Mouse (Mus musculus) embryonic facial prominence, embryonic 14.5 days (tissue): ENCODE data around the gene Npas3. TPM values are rescaled to one million over a fixed set of nuclear protein-coding genes. Genes with fewer than 3 reads are reported as not detected.
"Not testable (repeated sequence)": the region's sequence is repeated elsewhere in the genome, so short reads cannot be mapped to it uniquely, and the experiment has no call there.

ENCODE experiments used
- ATAC-seq: fragments of 200-750 bp; cut with Nextera tagmentation; 2 replicates; pipeline ENCODE4 v1.8.0; 2017; ENCODE audit warnings: low read depth, moderate number of reproducible peaks, moderate TSS enrichment
- DNase-seq: peaks from one replicate; pipeline ENCODE4 v3.0.0-alpha.2; 2015; ENCODE audit warnings: low spot score
- H3K27ac ChIP-seq: fragments of 300-500 bp; sonication (generic); replicated peaks from 2 replicates; pipeline ENCODE4 v1.5.1; 2014; ENCODE audit warnings: low read depth, mild to moderate bottlenecking, low read length, moderate library complexity
- H3K27me3 ChIP-seq: fragments of 300-500 bp; sonication (generic); replicated peaks from 2 replicates; pipeline ENCODE4 v1.6.1; 2014; ENCODE audit warnings: low read length; ENCODE audit not compliant: control insufficient read depth, insufficient read depth
- H3K36me3 ChIP-seq: fragments of 300-500 bp; sonication (generic); 2 replicates; pipeline ENCODE4 v1.6.1; 2014; ENCODE audit warnings: low read length, mixed read lengths; ENCODE audit not compliant: control insufficient read depth, insufficient read depth
- H3K4me1 ChIP-seq: fragments of 300-500 bp; sonication (generic); 2 replicates; pipeline ENCODE4 v1.6.1; 2014; ENCODE audit warnings: antibody characterized with exemption, low read length; ENCODE audit not compliant: control insufficient read depth, insufficient read depth
- H3K4me2 ChIP-seq: fragments of 300-500 bp; sonication (generic); 2 replicates; pipeline ENCODE4 v1.6.1; 2014; ENCODE audit warnings: low read depth, mild to moderate bottlenecking, low read length, moderate library complexity, mixed read lengths
- H3K4me3 ChIP-seq: fragments of 300-500 bp; sonication (generic); 2 replicates; pipeline ENCODE4 v1.5.1; 2014; ENCODE audit warnings: low read depth, mild to moderate bottlenecking, low read length
- H3K9ac ChIP-seq: fragments of 300-500 bp; sonication (generic); 2 replicates; pipeline ENCODE4 v1.6.1; 2014; ENCODE audit warnings: low read depth, mild to moderate bottlenecking, low read length, moderate library complexity, mixed read lengths
- H3K9me3 ChIP-seq: fragments of 300-500 bp; sonication (generic); 2 replicates; pipeline ENCODE4 v1.6.1; 2016; ENCODE audit warnings: low read length; ENCODE audit not compliant: control insufficient read depth
- WGBS: fragments of 180-500 bp; shearing (Covaris S2); extraction: QIAGEN DNeasy Blood & Tissue Kit; methylation state at CpG from one replicate; pipeline ENCODE4 v1.1.7; 2014; 5-methylcytosine and 5-hydroxymethylcytosine counted together
- polyA plus RNA-seq: library from polyadenylated mRNA; unstranded; fragments of >200 nt; fragmentation: Nextera tagmentation; extraction: Ambion mirVana; gene quantifications from 2 replicates; pipeline ENCODE4 v1.2.1, GENCODE M21; 2014

The Npas3 gene
- polyA plus RNA-seq, 1 experiment from 2014 or later = 4.4 TPM

GRCm38 (mm10) chr12:53248796-53249195 is 319 bp downstream of the Npas3 start:
- Histone ChIP-seq H3K9ac (peak overlapping the region; percentile 73), H3K27me3 (peaks cover 62% of the 10 kb centered on the region)
- DNase-seq = no peak

GRCm38 (mm10) chr12:53251701-53252181 is 3.3 kb downstream of the Npas3 start:
- peaks cover 10% of the 10 kb centered on the region for H3K4me1 ChIP-seq
- peaks cover 61% of the 10 kb centered on the region for H3K27me3 ChIP-seq
- H3K27ac ChIP-seq = no peak overlapping the region; the same call in 1 of the 2 replicates
- no peaks in the 10 kb centered on the region for H3K36me3 ChIP-seq
- WGBS = under 1% methylated on average over 11 of the region's 11 CpGs
- peak; percentile 60 for DNase-seq
- peak overlapping the region; percentile 38 for H3K9ac ChIP-seq
- peak overlapping the region; percentile 80 for H3K4me3 ChIP-seq
- H3K9me3 ChIP-seq = no peaks in the 10 kb centered on the region
- ATAC-seq = no peak; the same call in 1 of the 2 replicates
- peak overlapping the region; percentile 88 for H3K4me2 ChIP-seq

More at GRCm38 (mm10) chr12:53248796-53249195, 319 bp downstream of the Npas3 start:
- H3K27ac ChIP-seq = no peak overlapping the region
- 0% methylated on average over 15 of the region's 15 CpGs for WGBS
- H3K36me3 ChIP-seq = no peaks in the 10 kb centered on the region
- no peak; the same call in 1 of the 2 replicates for ATAC-seq
- H3K4me2 ChIP-seq = peak overlapping the region; percentile 99
- peaks cover 10% of the 10 kb centered on the region for H3K4me1 ChIP-seq
- H3K9me3 ChIP-seq = no peaks in the 10 kb centered on the region
- peak overlapping the region; percentile 59 for H3K4me3 ChIP-seq

- peaks cover 6% of the 10 kb centered on the region; the same call in 1 of the 2 replicates for H3K4me1 ChIP-seq
- peak overlapping the region; percentile 88 for H3K4me2 ChIP-seq
- whole genome bisulfite sequencing = 0% methylated on average over 1 of the region's 23 CpGs
- H3K4me3 ChIP-seq = peak overlapping the region; percentile 80
- no peaks in the 10 kb centered on the region for H3K36me3 ChIP-seq
- peak overlapping the region; percentile 94 for H3K27ac ChIP-seq
- ATAC-seq = peak; percentile 42
- DNase-seq = peak; percentile 76
- peak overlapping the region; percentile 92 for H3K9ac ChIP-seq
- H3K9me3 ChIP-seq = no peaks in the 10 kb centered on the region
- peaks cover 60% of the 10 kb centered on the region for H3K27me3 ChIP-seq
These were observed 3.7 kb downstream of the Npas3 start for GRCm38 (mm10) chr12:53252213-53252571.

GRCm38 (mm10) chr12:53252572-53253422 is 4.3 kb downstream of the Npas3 start:
- H3K4me2 ChIP-seq = peak overlapping the region; percentile 88
- H3K4me1 ChIP-seq = peaks cover 5% of the 10 kb centered on the region; the same call in 1 of the 2 replicates
- 1% methylated on average over 46 of the region's 115 CpGs for WGBS
- H3K9ac ChIP-seq = peak overlapping the region; percentile 92
- H3K36me3 ChIP-seq = no peaks in the 10 kb centered on the region
- H3K4me3 ChIP-seq = peak overlapping the region; percentile 80
- DNase-seq (peak; percentile 53), ATAC-seq (peak; percentile 38)
- H3K27me3 ChIP-seq = peaks cover 59% of the 10 kb centered on the region
- no peaks in the 10 kb centered on the region for H3K9me3 ChIP-seq
- H3K27ac ChIP-seq = peak overlapping the region; percentile 94

GRCm38 (mm10) chr12:53253461-53254159 is 5.1 kb downstream of the Npas3 start:
- peak; percentile 83 for DNase-seq
- WGBS = under 1% methylated on average over 17 of the region's 32 CpGs
- Histone ChIP-seq H3K4me2 (peak overlapping the region; percentile 88), H3K27ac (peak overlapping the region; percentile 94; the same call in 1 of the 2 replicates), H3K36me3 (no peaks in the 10 kb centered on the region), H3K4me1 (peaks cover 5% of the 10 kb centered on the region; the same call in 1 of the 2 replicates), H3K27me3 (peaks cover 53% of the 10 kb centered on the region), H3K4me3 (peak overlapping the region; percentile 80), H3K9me3 (no peaks in the 10 kb centered on the region), H3K9ac (peak overlapping the region; percentile 92)
- ATAC-seq = peak; percentile 76

- 8% methylated on average over 6 of the region's 6 CpGs for WGBS
These were observed 5.6 kb downstream of the Npas3 start for GRCm38 (mm10) chr12:53254160-53254480.

GRCm38 (mm10) chr12:53274502-53274901 is 26.0 kb downstream of the Npas3 start:
- H3K4me1 ChIP-seq, H3K4me3 ChIP-seq, H3K36me3 ChIP-seq, H3K9me3 ChIP-seq, H3K27me3 ChIP-seq, H3K9ac ChIP-seq, H3K4me2 ChIP-seq, ATAC-seq, DNase-seq, H3K27ac ChIP-seq: not testable (repeated sequence)

More at GRCm38 (mm10) chr12:53254160-53254480, 5.6 kb downstream of the Npas3 start:
- Histone ChIP-seq H3K36me3 (no peaks in the 10 kb centered on the region), H3K4me2 (peak overlapping the region; percentile 88), H3K27me3 (peaks cover 48% of the 10 kb centered on the region), H3K9ac (peak overlapping the region; percentile 92), H3K4me1 (peaks cover 5% of the 10 kb centered on the region; the same call in 1 of the 2 replicates), H3K4me3 (peak overlapping the region; percentile 80), H3K9me3 (no peaks in the 10 kb centered on the region), H3K27ac (no peak overlapping the region; the same call in 1 of the 2 replicates)
- ATAC-seq (no peak), DNase-seq (no peak)

- no peak overlapping the region for H3K9ac ChIP-seq
- no peaks in the 10 kb centered on the region; the same call in 1 of the 2 replicates for H3K27me3 ChIP-seq
- no peak for ATAC-seq
- no peak for DNase-seq
- 76% methylated on average over 6 of the region's 6 CpGs for WGBS
- H3K4me3 ChIP-seq = no peak overlapping the region
- H3K9me3 ChIP-seq = no peaks in the 10 kb centered on the region
- no peak overlapping the region for H3K27ac ChIP-seq
- no peak overlapping the region for H3K4me2 ChIP-seq
- H3K36me3 ChIP-seq = no peaks in the 10 kb centered on the region
- no peaks in the 10 kb centered on the region for H3K4me1 ChIP-seq
These were observed 28.9 kb downstream of the Npas3 start for GRCm38 (mm10) chr12:53277393-53277792.
